Mouse (Mus musculus): ENCODE measurements at regions not wholly inside any gene's neighbourhood (a gene's known extent, or its start where the extent isn't known, plus 50 kb on each side); places are given as distances from the start of the nearest gene placed in this dataset.

- DNase-seq (ENCODE audit: low spot score in 2 of 2): no peak
Measured at GRCm38 (mm10) chr4:55134339-55134738, 189.5 kb downstream of the Zfp462 start.

GRCm38 (mm10) chr4:55134791-55135190, 189.9 kb downstream of the Zfp462 start:
- DNase-seq (ENCODE audit: low spot score in 2 of 2): no peak

- no peak for DNase-seq (ENCODE audit: low spot score in 2 of 2)
Measured at GRCm38 (mm10) chr4:55136283-55136682, 191.4 kb downstream of the Zfp462 start.

GRCm38 (mm10) chr4:55137781-55138394, 193.0 kb downstream of the Zfp462 start:
- DNase-seq (ENCODE audit: low spot score in 2 of 2): no peak

GRCm38 (mm10) chr4:55141317-55141716, 196.5 kb downstream of the Zfp462 start:
- no peak for DNase-seq (ENCODE audit: low spot score in 2 of 2)

DNA sequence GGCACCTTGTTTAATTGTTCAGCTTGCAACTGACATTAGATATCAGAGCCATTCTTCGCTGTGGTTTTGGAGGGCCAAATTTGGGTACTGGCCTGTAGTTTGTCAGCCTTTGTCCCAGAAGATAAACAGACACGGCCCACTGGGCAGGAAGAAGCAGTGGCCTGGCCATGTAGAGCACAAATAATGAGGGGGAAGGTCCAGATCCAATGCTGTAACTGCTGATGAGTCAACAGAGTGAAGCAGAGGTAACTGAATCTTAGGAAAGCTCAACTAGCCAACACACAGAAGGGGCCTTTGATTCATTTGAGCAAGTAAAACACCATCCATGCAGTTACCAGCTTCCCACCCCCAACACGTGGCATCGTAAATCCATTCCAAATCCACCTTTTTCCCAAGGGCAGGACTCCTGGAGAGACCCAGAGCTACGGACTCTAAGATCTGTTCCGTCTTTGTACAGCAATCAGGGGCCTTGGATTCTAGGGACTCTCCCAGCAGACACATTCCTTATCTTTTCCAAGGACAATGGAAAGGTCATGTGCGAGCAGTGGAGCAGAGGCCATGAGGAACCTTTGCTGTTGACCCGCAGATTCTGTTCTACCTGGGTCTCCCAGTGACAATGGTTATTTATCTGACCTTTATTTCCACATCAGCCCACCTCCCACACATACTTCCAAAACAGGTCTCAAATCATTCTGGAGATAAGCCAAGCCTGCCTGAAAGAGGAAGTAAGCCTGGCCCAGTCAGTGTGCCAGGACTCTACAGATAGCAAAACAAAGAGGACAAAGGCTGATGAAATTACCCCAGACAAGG, 197.3 kb downstream of the Zfp462 start:
- DNase-seq (ENCODE audit: low spot score in 2 of 2): no peak

DNA sequence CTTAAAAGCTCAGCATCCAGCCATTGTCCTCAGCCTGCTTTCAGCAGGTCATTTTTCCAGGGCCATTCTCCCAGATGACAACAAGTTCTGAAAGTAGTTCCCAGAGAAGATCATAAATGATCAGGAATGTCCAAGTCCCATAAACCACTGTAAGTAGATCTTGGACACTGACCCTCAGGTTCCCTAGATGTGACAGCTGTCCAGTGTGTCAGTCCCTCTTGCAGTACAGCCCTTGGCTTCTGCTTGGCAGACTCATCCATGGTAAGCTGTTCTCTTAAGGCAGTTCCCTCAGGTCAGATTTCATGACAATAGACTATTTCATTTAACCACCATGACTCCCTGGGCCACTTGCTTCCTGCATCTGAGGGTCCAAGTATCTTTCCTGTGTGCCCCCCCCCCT, 198.6 kb downstream of the Zfp462 start:
- no peak for DNase-seq (ENCODE audit: low spot score in 2 of 2)

DNA sequence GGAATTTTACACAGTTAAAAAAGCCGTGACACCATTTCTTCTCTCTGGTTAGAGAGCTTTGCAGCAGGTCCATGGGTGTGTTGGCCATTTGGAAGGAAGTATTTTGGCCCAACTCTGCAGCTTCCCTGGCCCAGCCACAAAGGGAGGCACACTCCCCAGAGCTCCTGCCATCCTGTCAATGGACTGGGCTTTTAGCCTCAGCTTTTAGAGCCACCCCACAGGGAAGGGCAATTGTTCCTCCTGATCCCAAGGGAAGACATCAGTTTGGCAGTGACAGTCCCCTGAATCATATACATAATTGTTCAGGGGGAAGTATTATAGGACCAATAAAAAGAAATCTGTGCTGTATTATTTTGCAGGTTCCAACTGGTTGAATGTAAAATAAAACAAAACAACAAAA, 200.1 kb downstream of the Zfp462 start:
- no peak for DNase-seq (ENCODE audit: low spot score in 2 of 2)

DNA sequence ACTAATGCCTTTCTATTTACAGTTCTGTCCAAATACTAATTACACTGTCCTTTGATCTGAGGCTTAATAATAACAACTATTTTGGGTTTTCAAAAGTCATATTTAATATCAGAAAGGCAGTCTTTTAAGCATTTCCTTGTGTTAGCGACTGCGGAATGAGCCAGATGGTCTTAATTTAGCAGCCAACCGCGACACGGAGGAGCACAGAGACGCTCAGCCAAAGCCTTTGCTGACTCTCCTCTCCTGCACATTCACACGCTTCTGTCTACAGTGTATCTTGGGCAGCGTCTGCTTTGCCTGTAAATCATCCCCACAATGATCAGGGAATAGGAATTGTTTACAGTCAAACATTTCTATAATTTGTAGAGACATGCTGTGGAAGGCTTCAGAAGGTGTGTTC, 201.1 kb downstream of the Zfp462 start:
- peak in 1 of 2 experiments; percentile 42 for DNase-seq (ENCODE audit: low spot score in 2 of 2)

DNA sequence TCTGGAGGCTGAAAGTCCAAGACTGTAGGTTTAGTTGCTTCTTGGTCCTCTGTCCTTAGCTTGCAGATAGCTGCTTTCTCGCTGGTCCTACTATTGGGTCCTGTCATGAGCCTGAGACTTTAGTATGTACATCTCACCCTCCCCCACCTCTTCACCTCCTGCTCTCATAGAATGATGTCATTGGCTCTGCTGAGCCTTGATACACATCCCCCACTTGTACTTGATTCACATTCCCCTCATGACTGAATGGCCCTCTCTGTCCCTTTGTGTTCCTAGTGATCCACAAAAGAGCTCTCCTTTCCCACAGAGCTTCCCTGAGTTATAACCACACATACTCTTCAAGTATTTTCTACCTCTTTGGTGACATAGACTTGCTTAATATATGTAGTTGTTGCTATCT, 201.5 kb upstream of the Rad23b start:
- DNase-seq (ENCODE audit: low spot score in 2 of 2): no peak

DNA sequence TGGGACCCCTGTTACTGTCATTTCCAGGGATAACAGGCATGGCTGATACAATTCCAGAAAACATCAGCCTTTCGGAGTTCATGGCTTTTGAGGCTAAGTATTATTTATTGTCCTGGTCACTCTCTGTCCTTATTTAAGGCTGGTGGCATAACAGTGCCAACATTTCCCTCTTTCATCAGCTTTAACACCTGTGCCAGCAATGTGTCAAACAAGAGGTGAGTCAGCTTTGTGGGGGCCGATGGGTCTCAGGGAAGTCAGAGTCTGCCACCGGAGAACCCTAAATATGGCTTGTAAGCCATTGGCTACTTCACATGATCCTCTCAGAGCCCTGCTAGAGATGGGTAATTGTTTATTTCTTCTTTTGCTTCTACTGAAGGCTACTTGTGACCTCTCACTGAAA, 195.3 kb upstream of the Rad23b start:
- no peak for DNase-seq (ENCODE audit: low spot score in 2 of 2)

GRCm38 (mm10) chr4:55158166-55158739, 191.6 kb upstream of the Rad23b start:
- no peak for DNase-seq (ENCODE audit: low spot score in 2 of 2)

DNA sequence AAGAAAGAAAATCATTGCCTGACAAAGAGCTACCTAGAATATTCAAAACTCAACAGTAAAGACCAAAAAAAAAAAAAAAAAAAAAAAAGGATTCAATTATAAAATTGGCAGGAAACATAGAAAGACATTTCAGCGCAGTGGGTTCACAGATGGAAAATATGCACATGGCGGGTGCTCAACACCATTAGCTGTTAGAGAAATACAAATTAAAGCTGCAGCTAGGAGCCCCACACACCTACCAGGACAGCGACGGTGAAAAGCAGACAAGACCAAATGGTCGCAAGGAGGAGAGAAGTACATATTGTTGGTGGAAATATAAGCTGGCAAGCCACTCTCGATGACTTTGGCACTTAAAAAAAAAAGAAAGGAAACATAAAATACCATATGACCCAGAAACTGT, 183.6 kb upstream of the Rad23b start:
- DNase-seq (ENCODE audit: low spot score in 2 of 2): peak in 1 of 2 experiments; percentile 65

DNA sequence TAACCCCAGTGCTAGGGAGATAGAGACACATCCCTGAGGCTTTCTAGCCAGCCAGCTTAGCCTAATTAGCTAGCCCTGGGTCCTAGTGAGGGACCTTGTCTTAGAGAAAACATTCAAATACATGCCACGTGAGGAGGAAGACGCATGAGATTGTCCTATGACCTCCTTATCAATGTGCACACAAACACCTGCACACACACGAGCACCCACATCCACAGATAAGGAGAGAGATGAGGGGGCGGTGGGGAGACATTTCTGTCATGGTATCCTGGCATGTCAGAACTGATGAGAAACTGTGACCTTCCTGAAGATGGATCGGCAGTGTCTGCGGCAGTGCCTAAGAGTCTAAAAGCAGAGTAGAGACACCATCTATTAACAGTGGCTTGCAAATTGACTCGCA, 180.8 kb upstream of the Rad23b start:
- no peak for DNase-seq (ENCODE audit: low spot score in 2 of 2)

- no peak for DNase-seq (ENCODE audit: low spot score in 2 of 2)
Measured at GRCm38 (mm10) chr4:55172334-55172891, 177.4 kb upstream of the Rad23b start.

GRCm38 (mm10) chr4:55176026-55176425, 173.8 kb upstream of the Rad23b start:
- DNase-seq (ENCODE audit: low spot score in 2 of 2): no peak

- no peak for DNase-seq (ENCODE audit: low spot score in 2 of 2)
Measured at GRCm38 (mm10) chr4:55179456-55179855, 170.4 kb upstream of the Rad23b start.

GRCm38 (mm10) chr4:55183519-55183918, 166.3 kb upstream of the Rad23b start:
- DNase-seq (ENCODE audit: low spot score in 2 of 2): peak in 1 of 2 experiments; percentile 39

- peak in 1 of 2 experiments; percentile 29 for DNase-seq (ENCODE audit: low spot score in 2 of 2)
Measured at GRCm38 (mm10) chr4:55188716-55189115, 161.1 kb upstream of the Rad23b start.

DNA sequence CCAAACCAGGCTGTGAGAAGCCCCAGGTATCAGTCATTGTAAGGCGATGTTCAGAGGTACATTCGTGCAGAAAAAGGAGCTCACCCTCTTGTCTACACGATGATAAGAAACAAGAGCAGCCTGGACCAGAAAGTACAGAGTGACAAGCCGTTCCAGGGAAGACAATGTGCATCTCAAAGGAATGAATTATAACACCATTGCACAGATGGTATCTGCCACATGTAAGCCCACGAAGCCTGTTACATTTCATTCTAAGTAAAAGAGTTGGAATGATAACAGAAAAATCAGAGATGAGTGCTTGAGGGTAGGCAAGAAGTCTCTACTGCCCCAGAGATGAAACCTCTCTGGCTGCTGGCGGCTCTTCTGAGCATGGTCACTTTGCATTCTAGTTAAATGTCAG, 159.3 kb upstream of the Rad23b start:
- peak in 1 of 2 experiments; percentile 49 for DNase-seq (ENCODE audit: low spot score in 2 of 2)

- no peak for DNase-seq (ENCODE audit: low spot score in 2 of 2)
Measured at GRCm38 (mm10) chr4:55194061-55194460, 155.8 kb upstream of the Rad23b start.

DNA sequence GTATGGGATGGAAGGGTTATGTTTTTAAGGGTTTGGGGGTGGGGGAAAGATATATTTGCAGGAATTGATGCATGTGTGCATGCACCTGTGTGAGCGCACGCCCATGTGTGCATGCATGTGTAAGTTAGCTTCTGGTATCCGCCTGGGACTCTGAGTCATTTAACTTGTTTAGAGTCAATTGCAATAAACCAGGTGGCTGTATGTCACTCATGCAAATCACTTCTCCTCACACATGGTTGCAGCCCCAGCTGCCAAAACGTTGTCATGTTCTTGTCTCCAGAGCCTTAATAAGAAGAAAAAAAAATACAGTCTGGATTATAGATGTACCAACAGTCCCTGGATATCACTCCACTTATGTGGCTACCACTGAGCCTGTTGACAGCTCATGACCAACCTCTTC, 155.3 kb upstream of the Rad23b start:
- DNase-seq (ENCODE audit: low spot score in 2 of 2): peak in 1 of 2 experiments; percentile 59

All from layer of hippocampus, postnatal 14 days (tissue).